Mouse (Mus musculus): ENCODE data around the gene Dusp2. TPM values are rescaled to one million over a fixed set of nuclear protein-coding genes. Genes with fewer than 3 reads are reported as not detected.

Gene Dusp2
- polyA plus RNA-seq, 1 experiment from 2014 or later = 4.9 TPM

DNA sequence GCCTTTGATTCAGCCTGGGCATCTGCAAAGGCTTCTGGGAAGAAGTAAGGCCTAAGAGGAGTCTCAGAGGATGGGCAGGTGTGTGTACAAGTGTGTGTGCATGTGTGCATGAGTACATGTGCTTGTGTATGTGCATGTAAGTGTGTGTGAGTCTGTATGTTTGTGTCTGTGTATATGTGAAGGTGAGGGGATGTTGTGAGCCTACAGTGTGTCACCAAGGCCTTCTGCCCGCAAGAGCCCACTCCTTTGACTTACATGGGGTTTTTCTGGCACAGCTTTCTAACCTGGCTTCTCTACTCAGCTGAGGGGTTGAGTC is 20.8 kb upstream of the Dusp2 start:
- Histone ChIP-seq H3K27ac (ENCODE audit: low read depth, low read length) (no peak overlapping the region), H3K9me3 (ENCODE audit: control insufficient read depth, low read length) (no peaks in the 10 kb centered on the region), H3K9ac (ENCODE audit: low read depth, low read length) (no peak overlapping the region), H3K4me3 (ENCODE audit: low read depth, low read length) (no peak overlapping the region), H3K27me3 (ENCODE audit: control insufficient read depth, insufficient read depth, low read length) (no peaks in the 10 kb centered on the region), H3K4me2 (replicated peaks; ENCODE audit: low read depth, low read length) (no peak overlapping the region), H3K36me3 (ENCODE audit: control insufficient read depth, insufficient read depth, low read length) (no peaks in the 10 kb centered on the region), H3K4me1 (replicated peaks; ENCODE audit: control insufficient read depth, insufficient read depth, low read length) (no peaks in the 10 kb centered on the region)
- WGBS = 93% methylated on average over 1 of the region's 1 CpGs
- no peak for ATAC-seq (ENCODE audit: low FRiP score)
- no peak for DNase-seq (ENCODE audit: low spot score)

GRCm38 (mm10) chr2:127316431-127316830 is 19.5 kb upstream of the Dusp2 start:
- DNase-seq (ENCODE audit: low spot score) = no peak
- no peaks in the 10 kb centered on the region for H3K9me3 ChIP-seq (ENCODE audit: control insufficient read depth, low read length)
- H3K4me3 ChIP-seq (ENCODE audit: low read depth, low read length) = no peak overlapping the region
- ATAC-seq (ENCODE audit: low FRiP score) = no peak
- no peaks in the 10 kb centered on the region for H3K4me1 ChIP-seq (replicated peaks; ENCODE audit: control insufficient read depth, insufficient read depth, low read length)
- 79% methylated on average over 5 of the region's 5 CpGs for WGBS
- H3K36me3 ChIP-seq (ENCODE audit: control insufficient read depth, insufficient read depth, low read length) = no peaks in the 10 kb centered on the region
- no peak overlapping the region for H3K9ac ChIP-seq (ENCODE audit: low read depth, low read length)
- no peak overlapping the region for H3K4me2 ChIP-seq (replicated peaks; ENCODE audit: low read depth, low read length)
- H3K27ac ChIP-seq (ENCODE audit: low read depth, low read length) = no peak overlapping the region
- H3K27me3 ChIP-seq (ENCODE audit: control insufficient read depth, insufficient read depth, low read length) = no peaks in the 10 kb centered on the region

DNA sequence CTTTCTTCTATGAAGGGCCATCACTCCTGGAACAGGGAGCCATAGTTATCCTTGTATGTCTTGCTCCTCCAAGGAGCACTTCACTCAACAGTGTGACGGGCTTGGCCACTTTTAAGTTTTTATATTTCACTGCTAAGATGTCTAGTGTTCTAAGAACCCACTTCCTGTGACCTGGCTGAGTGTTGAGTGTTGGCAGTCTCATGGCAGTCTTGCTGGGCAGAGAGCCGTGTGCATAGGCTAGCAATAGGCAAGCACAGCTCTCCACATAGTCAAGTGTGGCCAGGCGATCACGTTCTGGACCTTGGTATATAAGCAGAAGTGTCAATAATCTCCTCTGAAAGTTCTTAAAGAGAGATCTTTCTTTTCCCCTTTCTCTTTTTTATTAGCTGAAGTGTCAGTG is 17.8 kb upstream of the Dusp2 start:
- ATAC-seq (ENCODE audit: low FRiP score) (no peak), DNase-seq (ENCODE audit: low spot score) (no peak)
- H3K4me3 ChIP-seq (ENCODE audit: low read depth, low read length) = no peak overlapping the region
- no peaks in the 10 kb centered on the region for H3K36me3 ChIP-seq (ENCODE audit: control insufficient read depth, insufficient read depth, low read length)
- H3K27me3 ChIP-seq (ENCODE audit: control insufficient read depth, insufficient read depth, low read length) = no peaks in the 10 kb centered on the region
- no peaks in the 10 kb centered on the region for H3K9me3 ChIP-seq (ENCODE audit: control insufficient read depth, low read length)
- H3K27ac ChIP-seq (ENCODE audit: low read depth, low read length) = no peak overlapping the region
- H3K4me2 ChIP-seq (replicated peaks; ENCODE audit: low read depth, low read length) = no peak overlapping the region
- H3K4me1 ChIP-seq (replicated peaks; ENCODE audit: control insufficient read depth, insufficient read depth, low read length) = no peaks in the 10 kb centered on the region
- 91% methylated on average over 4 of the region's 4 CpGs for WGBS
- no peak overlapping the region for H3K9ac ChIP-seq (ENCODE audit: low read depth, low read length)

- no peak overlapping the region for H3K4me2 ChIP-seq (replicated peaks; ENCODE audit: low read depth, low read length)
Observed at GRCm38 (mm10) chr2:127319071-127319470, 16.9 kb upstream of the Dusp2 start.

GRCm38 (mm10) chr2:127322671-127323285 is 13.2 kb upstream of the Dusp2 start:
- Histone ChIP-seq H3K27ac (ENCODE audit: low read depth, low read length) (no peak overlapping the region), H3K36me3 (ENCODE audit: control insufficient read depth, insufficient read depth, low read length) (no peaks in the 10 kb centered on the region), H3K4me3 (ENCODE audit: low read depth, low read length) (no peak overlapping the region), H3K9me3 (ENCODE audit: control insufficient read depth, low read length) (no peaks in the 10 kb centered on the region), H3K9ac (ENCODE audit: low read depth, low read length) (no peak overlapping the region), H3K4me1 (replicated peaks; ENCODE audit: control insufficient read depth, insufficient read depth, low read length) (no peaks in the 10 kb centered on the region), H3K4me2 (replicated peaks; ENCODE audit: low read depth, low read length) (no peak overlapping the region), H3K27me3 (ENCODE audit: control insufficient read depth, insufficient read depth, low read length) (no peaks in the 10 kb centered on the region)
- ATAC-seq (ENCODE audit: low FRiP score) (no peak), DNase-seq (ENCODE audit: low spot score) (no peak)
- 86% methylated on average over 6 of the region's 6 CpGs for WGBS

More at GRCm38 (mm10) chr2:127319071-127319470, 16.9 kb upstream of the Dusp2 start:
- DNase-seq (ENCODE audit: low spot score) (no peak), ATAC-seq (ENCODE audit: low FRiP score) (no peak)
- Histone ChIP-seq H3K4me1 (replicated peaks; ENCODE audit: control insufficient read depth, insufficient read depth, low read length) (no peaks in the 10 kb centered on the region), H3K9ac (ENCODE audit: low read depth, low read length) (no peak overlapping the region), H3K27me3 (ENCODE audit: control insufficient read depth, insufficient read depth, low read length) (no peaks in the 10 kb centered on the region), H3K4me3 (ENCODE audit: low read depth, low read length) (no peak overlapping the region), H3K36me3 (ENCODE audit: control insufficient read depth, insufficient read depth, low read length) (no peaks in the 10 kb centered on the region), H3K27ac (ENCODE audit: low read depth, low read length) (no peak overlapping the region), H3K9me3 (ENCODE audit: control insufficient read depth, low read length) (no peaks in the 10 kb centered on the region)
- WGBS = 83% methylated on average over 4 of the region's 4 CpGs

- Histone ChIP-seq H3K4me3 (ENCODE audit: low read depth, low read length) (no peak overlapping the region), H3K9me3 (ENCODE audit: control insufficient read depth, low read length) (no peaks in the 10 kb centered on the region), H3K4me1 (replicated peaks; ENCODE audit: control insufficient read depth, insufficient read depth, low read length) (no peaks in the 10 kb centered on the region), H3K27ac (ENCODE audit: low read depth, low read length) (no peak overlapping the region), H3K27me3 (ENCODE audit: control insufficient read depth, insufficient read depth, low read length) (no peaks in the 10 kb centered on the region), H3K36me3 (ENCODE audit: control insufficient read depth, insufficient read depth, low read length) (no peaks in the 10 kb centered on the region), H3K4me2 (replicated peaks; ENCODE audit: low read depth, low read length) (no peak overlapping the region), H3K9ac (ENCODE audit: low read depth, low read length) (no peak overlapping the region)
- DNase-seq (ENCODE audit: low spot score) (no peak), ATAC-seq (ENCODE audit: low FRiP score) (no peak)
- WGBS = 77% methylated on average over 1 of the region's 1 CpGs
Observed at GRCm38 (mm10) chr2:127323667-127324066, 12.3 kb upstream of the Dusp2 start.

- ATAC-seq (ENCODE audit: low FRiP score) (no peak), DNase-seq (ENCODE audit: low spot score) (no peak)
- H3K4me1 ChIP-seq (replicated peaks; ENCODE audit: control insufficient read depth, insufficient read depth, low read length) = no peaks in the 10 kb centered on the region
- H3K4me2 ChIP-seq (replicated peaks; ENCODE audit: low read depth, low read length) = no peak overlapping the region
- H3K9me3 ChIP-seq (ENCODE audit: control insufficient read depth, low read length) = no peaks in the 10 kb centered on the region
- H3K27ac ChIP-seq (ENCODE audit: low read depth, low read length) = no peak overlapping the region
- H3K4me3 ChIP-seq (ENCODE audit: low read depth, low read length) = no peak overlapping the region
- WGBS = 78% methylated on average over 7 of the region's 7 CpGs
- no peaks in the 10 kb centered on the region for H3K36me3 ChIP-seq (ENCODE audit: control insufficient read depth, insufficient read depth, low read length)
- H3K27me3 ChIP-seq (ENCODE audit: control insufficient read depth, insufficient read depth, low read length) = no peaks in the 10 kb centered on the region
- no peak overlapping the region for H3K9ac ChIP-seq (ENCODE audit: low read depth, low read length)
Observed at GRCm38 (mm10) chr2:127324456-127324855, 11.5 kb upstream of the Dusp2 start.

DNA sequence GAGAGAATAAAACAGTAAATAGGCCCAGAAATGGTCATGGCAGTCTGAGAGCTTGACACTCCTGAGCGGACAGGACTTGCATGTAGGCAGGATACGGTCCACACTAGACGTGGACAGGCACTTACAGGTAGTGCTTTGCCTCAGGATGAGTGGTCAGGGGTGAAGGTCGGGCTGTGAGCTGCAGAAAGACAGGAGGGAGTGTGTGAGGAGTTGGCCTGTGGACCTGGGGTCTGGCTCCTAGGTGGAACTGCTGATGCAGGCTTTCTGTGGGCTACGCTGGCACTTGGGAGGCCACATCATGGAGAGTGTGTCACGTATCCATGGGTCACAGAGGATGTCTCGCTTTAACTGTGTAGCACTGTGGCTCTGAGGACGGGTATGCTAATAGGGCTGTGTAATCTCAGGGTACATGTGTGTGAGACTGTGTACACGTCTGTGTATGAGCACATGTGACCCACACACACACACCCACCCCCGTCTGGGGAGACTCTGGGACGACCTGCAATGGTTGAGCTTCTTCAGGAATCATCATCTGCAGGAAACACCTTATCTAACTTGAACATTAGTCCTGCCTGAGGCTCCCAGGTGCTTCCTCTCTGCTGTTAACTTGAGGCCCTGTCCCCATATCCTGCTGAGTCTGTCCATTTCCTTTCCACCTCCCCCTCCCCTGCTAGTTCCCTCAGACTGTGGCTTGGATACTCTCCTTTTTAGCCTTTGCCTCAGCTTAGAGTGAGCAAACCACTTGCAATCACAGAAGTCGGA is 7.7 kb upstream of the Dusp2 start:
- Histone ChIP-seq H3K9me3 (ENCODE audit: control insufficient read depth, low read length) (no peaks in the 10 kb centered on the region), H3K4me3 (ENCODE audit: low read depth, low read length) (no peak overlapping the region), H3K4me2 (replicated peaks; ENCODE audit: low read depth, low read length) (no peak overlapping the region), H3K27ac (ENCODE audit: low read depth, low read length) (no peak overlapping the region), H3K27me3 (ENCODE audit: control insufficient read depth, insufficient read depth, low read length) (no peaks in the 10 kb centered on the region), H3K4me1 (replicated peaks; ENCODE audit: control insufficient read depth, insufficient read depth, low read length) (no peaks in the 10 kb centered on the region), H3K36me3 (ENCODE audit: control insufficient read depth, insufficient read depth, low read length) (no peaks in the 10 kb centered on the region), H3K9ac (ENCODE audit: low read depth, low read length) (no peak overlapping the region)
- DNase-seq (ENCODE audit: low spot score) (no peak), ATAC-seq (ENCODE audit: low FRiP score) (no peak)
- 76% methylated on average over 12 of the region's 12 CpGs for WGBS

Measured in hindbrain, embryonic 11.5 days (tissue).